Mouse (Mus musculus): ENCODE measurements around the gene Usp46.
"Not testable (repeated sequence)": the region's sequence is repeated elsewhere in the genome, so short reads cannot be mapped to it uniquely, and the experiment has no call there.

Gene Usp46

DNA sequence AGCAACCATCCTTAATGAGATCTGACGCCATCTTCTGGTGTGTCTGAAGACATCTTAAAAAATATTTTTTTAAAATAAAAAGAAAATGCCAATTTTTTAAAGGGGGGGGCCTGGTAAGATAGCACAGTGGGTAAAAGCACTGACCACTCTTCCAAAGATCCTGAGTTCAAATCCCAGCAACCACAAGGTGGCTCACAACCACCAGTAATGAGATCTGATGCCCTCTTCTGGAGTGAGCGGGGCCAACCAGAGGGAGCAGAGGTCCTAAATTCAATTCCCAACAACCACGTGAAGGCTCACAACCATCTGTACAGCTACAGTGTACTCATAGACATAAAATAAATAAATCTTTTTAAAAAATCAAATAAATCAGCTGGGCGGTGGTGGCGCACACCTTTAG is 2.3 kb upstream of the Usp46 start:
- ATAC-seq (ENCODE audit: low TSS enrichment), result not testable (repeated sequence)

DNA sequence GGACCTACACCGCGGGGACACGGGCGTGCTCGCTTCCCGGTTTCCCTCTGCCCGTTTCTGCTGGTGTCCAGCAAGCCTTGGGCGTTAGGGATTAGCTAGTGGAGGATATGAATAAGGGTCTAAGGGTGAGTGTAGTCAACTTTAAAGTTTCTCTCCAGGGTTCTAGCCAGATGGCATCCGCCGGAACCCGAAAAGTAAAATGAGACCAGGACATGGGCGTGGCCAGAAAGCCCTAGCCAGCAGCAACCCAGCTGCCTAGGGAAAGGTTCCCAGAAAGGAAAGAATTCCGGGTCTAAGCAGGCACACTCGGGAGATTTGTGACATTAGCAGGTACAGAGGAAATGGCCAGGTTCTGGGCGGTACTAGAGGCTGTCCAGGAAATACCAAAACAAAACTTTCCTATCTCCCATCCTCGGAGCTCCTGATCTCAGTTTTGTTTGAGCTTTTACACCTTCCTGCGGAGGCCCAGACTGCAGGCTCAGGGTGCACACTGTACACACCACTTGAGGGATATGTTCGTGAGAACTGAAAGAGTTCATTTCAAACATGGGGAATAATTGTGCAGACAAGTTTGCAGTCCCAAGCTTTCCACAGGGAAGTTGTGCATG is 587 bp upstream of the Usp46 start:
- ATAC-seq (ENCODE audit: low TSS enrichment), result peak; percentile 66

DNA sequence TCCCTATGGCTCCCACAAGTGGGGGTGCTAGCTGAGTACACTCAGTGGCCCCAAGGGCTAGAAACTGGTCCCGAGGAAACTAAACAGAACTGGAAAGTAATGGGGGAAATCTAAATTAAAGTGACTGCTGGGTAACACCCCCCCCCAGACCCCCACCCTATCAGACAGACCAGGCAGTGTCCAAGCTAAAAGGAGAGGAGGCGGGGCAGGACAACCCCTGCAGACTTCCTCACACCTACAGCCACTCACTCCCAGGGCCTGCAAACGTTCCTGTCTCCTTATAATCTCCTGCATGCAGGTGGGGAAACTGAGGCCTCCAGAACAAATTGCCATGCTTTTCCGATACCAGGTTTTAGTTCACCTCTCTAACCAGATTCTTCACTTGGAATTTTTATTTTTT is 885 bp downstream of the Usp46 start:
- no peak for ATAC-seq (ENCODE audit: low TSS enrichment)

DNA sequence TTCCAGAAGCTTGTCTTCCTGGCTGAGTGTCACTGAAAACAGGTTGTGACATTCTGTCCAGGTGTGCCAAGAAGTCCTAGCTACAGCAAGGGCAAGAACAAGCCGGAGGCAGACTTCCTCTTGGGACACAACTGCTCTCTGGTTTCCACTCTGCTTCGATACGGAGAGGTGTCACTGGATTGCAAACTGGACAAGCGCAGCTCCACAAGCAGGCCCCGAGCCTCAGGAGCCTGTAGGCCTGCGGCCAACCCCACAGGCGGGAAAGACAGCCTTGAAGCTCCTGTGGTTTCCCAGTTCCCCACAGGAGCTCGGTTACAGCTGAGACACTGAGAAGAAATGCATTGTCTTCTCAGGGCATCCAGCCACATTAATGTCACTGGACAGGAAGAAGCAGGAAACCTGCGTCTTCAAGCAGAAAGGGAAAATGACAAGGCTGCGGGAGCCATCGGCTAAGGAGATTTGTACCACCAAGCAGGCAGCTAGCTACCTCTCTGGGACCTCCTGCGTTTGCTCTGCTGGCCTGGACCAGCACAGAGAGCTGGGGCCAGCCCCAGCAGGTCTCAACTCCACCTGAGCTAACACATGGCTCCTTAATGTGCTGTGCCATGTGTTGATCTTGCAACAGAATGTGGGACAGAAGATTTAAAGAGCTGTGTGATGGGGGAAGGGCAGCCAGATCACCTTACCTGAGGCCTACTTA is 1.7 kb downstream of the Usp46 start:
- ATAC-seq (ENCODE audit: low TSS enrichment), result no peak

DNA sequence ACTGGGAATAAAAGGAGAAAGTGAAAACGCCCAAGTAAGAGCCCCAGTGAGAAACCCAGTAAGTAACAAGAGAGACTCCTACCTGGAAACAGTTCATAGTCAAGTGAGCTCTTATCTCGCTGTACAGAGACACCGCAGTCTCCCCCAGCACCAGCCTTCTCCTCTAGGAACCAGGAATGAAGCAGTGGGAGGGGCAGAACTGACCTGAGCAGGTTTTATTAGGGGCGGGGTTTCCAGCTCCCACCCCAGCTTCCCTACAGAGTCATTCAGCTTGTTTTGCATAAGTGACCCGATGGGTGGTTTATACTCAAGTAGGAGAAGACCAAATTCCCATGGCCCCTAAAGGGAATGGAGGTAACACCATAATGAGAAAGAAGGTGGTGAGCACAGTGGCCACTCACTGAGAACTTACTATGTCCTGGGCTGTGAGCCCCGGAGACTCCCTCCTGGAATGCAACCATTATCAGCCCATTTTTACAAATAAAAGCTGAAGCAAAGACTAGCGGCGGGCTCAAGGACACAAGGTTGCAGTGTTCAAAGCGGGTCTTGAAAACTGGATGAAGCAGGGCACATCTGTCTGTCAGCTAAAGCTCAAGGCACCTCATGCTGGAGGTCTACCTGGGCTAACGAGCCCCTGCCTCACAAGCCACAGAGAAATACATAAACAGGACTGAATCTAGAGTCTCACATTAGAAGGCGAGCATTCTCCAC is 2.5 kb downstream of the Usp46 start:
- no peak for ATAC-seq (ENCODE audit: low TSS enrichment)

DNA sequence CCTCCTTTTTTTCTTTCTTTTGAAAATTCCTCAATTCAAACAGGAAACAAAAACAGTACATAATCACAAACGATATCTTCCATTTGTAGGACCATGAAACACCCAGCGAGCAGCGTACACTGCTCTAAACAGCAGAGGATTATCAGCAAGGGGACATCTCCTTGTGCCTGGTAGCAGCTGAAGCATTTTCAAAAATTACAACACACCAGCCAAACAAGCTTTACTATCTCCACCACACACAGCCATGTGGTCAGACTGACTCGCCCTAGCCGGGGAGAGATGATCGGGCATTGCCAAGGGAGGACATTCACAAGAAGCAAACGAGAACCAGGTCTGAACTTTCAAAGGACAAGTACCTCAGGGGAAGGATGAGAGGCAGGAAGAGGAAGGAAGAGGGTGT is 3.4 kb downstream of the Usp46 start:
- no peak for ATAC-seq (ENCODE audit: low TSS enrichment)

DNA sequence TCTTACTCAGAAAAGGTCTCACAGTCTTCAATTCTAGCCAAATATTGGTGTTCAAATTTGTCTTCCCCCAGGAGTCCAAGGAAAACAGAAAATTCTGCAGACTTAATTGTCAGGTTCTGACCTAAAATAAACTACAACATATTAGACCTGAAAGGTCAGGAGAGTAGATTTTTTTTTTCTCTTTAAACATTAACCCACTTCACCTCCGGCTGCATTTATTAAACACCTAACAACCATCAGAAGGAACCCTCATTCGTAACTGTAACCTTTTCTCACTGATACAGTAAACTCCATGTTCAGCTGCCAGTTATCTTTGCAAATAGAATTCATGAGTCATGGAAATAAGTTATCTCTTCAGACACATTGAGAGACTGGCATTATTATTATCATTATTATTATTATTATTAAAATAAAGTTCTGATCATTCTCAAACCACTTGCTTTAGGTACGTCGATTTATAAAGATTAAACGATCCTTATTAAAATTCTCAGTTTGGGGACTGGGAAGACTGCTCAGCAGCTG is 4.9 kb downstream of the Usp46 start:
- no peak for ATAC-seq (ENCODE audit: low TSS enrichment)

DNA sequence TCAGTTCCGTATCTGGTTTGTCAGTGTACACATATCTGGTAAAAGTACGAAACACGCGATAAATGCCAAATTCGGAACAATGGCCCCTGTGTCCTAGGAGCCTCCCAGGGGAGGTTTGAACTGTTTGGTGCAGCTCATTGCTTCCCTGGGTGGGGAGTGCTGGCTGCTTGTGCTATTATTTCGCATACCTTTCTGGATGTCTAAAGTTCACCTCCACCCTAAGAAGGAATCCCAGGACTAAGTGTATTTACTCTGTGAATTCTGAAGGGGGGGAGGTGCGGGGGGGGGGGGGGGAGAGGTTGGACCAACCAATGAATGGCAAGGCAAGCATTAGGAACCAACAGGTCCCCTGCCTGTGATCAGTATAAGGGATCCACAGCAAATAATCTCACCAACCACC is 6.0 kb downstream of the Usp46 start:
- no peak for ATAC-seq (ENCODE audit: low TSS enrichment)

DNA sequence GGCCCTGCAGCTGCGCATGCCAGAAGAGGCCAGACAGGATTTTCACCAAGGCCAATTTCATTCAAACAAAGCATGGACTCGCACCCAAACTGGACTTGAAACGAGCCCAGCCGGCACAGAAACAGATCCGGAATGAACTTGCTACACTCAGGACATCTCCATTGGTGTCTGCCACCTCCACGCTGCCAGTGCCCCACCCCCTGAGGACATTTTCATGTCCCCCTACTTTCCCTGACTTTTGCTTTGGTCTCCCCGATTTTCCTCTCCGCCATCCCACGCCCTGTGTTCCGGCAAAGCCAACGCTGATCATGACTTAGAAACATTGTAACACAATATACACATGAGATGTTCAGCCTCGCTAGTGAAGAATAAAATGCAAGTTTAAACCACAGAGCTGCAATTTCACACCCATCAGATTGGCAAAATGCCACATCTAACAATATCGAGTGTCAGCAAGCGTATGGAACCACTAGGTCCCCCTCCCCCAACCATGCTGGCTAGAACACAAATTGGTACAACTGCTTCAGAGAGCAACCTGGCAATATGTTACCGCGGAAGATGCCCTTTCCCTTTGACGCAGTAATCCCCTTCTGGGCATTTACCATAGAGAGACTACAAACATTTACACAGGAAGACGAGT is 6.7 kb downstream of the Usp46 start:
- ATAC-seq (ENCODE audit: low TSS enrichment), result peak; percentile 25

DNA sequence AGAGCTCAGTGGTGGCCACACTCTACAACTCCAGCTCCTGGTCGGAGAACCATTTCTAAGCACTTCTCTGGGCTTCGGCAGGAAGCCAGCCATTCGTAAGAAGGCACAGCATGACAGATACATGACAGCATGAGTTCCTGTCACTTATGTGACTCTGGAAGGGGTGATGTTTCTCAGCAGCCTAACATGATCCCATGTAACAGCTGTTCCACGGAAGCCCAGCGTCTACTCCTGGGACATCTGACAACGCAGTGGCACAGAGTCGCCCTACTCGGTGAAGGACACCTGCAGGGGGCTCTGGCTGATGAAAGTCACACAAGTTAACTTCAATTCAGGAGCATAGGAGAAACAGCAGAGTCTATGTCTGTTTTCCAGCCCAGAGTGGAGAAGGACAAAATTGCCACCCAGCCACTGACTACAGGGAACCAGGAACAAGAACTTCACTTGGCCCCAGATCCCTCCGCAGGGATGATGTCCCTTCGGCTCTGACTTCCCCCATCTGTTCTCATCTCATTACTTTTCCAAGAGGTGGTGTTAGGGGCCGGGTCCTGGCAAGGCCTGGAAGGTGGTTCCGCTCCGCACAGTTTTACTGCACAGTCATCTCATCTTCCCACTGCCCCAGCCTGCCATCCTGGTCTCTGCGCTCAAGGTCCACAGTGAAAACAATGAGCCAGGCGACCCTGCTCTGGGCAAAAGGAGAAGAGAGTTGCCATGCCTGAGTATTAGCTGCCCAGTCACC is 15.9 kb downstream of the Usp46 start:
- peak; percentile 7; the same call in 1 of the 2 replicates for ATAC-seq (ENCODE audit: low TSS enrichment)

DNA sequence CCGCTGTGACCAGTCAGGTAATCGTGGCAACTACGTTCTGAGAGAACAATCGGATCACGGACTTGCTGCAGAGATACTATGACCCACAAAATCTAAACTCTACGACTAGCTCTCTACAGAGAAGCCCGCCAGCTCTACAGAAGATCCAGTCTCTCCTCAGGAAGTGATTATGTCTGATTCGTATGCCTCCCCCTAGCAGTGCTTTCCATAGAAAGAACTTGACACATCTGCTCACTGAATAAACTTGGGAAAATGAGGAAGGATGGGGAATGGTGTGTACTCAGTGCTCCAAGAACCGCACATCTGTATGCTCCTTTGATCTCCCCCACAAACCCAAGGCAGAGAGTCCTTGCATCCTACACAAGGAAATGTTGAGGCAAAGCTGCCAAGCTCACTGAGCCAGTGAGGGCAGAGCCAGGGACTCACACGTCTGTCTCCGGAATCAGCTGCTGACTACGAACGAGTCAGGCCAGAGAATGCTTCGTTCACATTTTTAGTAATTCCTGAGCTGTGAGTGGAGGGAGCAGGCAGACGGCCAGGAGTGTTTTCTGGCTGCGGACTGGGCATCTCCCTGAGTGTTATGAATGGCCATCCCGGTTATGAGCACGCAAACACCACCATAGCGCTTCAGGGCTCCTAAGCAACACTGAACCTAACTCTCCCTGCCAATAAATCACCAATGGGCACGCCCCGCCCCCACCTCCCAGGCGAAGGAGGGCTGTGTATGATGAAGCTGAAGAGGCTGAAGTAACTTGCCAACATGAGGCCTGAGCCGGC is 16.6 kb downstream of the Usp46 start:
- peak; percentile 83 for ATAC-seq (ENCODE audit: low TSS enrichment)

DNA sequence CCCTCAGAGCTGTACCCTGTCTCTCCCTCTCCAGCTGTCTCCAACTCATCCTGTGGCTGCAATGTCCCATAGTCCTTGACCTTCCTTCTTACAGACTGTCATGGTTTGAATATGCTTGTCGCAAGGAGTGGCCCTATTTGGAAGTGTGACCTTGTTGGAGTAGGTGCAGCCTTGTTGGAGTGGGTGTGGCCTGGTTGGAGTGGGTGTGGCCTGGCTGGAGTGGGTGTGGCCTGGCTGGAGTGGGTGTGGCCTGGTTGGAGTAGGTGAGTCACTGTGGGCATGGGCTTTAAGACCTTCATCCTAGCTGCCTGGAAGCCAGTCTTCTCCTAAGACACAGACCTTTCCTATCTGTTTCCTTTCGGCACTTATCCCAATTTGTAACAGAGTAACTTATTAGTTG is 17.3 kb downstream of the Usp46 start:
- ATAC-seq (ENCODE audit: low TSS enrichment), result no peak

DNA sequence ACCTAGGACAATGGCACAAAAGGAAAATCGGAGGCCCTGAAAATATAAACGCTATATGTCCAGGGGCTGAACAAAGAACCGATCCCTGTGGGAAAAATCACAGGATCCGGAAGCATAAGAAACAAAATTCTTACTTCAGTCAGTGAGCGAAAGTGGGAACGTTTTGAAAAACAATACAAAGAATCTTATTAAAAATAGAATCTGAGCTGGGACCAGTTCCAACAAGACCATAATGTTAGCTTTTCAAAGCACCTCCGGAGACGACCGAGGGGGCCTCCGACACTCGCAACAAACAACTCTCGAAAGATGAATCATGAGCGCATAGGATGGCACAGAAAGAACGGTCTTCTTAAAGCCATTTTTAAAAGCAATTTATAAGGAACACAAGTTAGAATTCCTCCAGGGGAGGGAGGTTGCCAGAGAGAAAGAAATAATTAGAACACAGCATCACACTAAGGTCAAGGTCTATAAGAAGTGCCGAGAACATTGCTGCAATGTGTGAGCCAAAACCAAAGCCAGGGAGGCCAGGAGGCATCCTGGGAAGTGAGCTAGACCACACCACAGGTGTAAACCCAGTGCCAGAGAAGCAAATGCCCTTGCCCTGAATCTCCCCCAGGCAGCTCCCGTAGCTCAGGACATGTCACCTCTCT is 19.3 kb downstream of the Usp46 start:
- no peak for ATAC-seq (ENCODE audit: low TSS enrichment)

DNA sequence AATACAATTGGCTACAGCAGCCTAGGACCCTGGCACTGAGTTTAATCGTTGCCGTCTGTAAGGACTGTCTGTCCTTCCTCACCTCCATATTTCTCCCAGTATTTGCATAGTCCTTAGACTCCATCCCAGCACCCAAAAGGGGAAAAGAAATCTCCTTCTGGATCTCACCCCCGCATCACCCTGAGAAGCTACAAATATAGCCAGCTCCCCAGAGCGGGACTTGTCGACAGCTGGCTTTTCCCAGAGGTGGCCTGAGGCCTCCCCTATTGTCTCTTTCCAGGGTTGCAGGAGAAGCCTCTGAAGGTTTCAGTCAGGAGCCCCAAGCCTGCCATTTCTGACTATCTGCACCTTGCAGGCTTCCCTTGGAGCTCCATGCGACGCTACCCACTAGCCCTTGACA is 23.6 kb downstream of the Usp46 start:
- peak; percentile 45 for ATAC-seq (ENCODE audit: low TSS enrichment)

DNA sequence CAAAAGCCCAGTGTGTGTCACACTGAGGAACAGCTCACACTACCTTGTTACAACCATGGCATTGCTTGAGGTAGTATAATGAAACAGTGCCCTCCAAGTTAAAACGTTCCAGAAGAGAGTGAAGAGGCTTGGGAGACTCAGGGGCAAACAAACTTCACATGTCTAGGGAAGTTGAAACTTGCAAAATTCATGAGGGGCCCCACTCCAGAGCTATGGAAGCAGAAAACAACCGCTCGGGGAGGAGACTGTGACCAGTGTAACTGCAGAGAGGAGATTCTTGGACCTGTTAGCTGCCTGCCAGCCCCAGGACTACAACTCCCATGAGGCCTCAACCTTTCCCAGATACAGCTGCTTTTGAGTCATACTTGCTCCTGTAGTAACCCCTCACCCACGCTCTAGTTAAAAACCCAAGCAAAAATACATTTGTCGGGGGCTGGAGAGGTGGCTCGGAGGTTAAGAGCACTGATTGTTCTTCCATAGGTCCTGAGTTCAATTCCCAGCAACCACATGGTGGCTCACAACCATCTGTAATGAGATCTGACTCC is 25.4 kb downstream of the Usp46 start:
- ATAC-seq (ENCODE audit: low TSS enrichment), result no peak

DNA sequence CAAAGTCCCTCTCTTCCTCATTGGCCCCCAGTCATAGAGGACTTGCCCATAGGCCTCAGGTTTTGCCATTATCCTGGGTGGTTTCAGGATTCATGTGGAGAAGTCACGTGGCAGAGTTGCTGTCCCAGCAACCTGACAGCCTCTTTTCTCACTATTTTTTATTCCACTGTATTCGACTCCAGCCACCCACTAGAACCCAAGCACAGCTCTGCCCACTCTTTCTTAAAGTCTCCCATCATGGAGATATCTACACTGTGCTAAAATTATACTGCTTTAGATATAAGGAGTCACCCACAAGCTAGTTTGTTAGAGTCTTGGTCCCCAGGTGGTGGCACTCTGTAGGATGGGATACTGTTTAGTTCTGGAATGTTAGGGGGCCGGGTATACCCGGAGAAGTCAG is 27.7 kb downstream of the Usp46 start:
- ATAC-seq (ENCODE audit: low TSS enrichment), result peak; percentile 85

DNA sequence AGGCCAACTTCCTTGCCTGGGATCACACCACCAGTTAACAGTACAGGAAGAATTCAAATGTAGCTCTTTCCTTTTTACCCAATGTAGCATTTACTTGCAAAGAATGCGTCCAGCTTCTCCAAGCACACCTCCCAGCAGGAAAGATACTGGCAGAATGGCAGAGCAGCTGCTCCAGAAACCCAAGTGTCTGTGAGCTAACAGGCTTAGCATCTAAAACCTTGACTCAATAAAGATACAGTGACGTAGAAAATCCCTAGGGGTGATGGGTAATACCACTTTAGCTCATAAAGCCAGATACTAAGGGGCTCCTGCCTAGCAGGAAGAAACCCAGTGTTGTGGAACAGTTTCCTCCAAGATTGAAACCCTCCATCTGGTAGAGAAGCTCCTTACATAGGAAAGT is 32.8 kb downstream of the Usp46 start:
- peak; percentile 60 for ATAC-seq (ENCODE audit: low TSS enrichment)

DNA sequence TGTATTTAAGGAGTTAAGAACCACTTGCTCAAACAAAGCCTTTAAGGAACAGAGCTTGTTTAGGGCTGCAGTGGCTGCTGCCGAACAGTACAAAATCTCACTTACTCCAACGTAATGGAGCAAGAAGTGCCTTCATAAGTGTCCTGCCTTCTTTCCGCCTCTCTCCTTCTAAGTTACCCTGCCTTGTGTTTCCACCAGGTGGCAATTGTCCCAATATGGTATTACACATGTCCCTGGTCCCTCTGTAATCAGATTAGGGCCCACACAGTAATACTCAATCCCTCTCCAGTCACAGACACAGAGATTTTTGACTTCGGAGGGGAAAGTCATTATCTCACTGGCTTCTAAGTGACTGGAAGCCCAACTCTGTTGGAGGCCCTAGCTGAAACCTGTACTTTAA is 34.1 kb downstream of the Usp46 start:
- peak; percentile 48 for ATAC-seq (ENCODE audit: low TSS enrichment)

DNA sequence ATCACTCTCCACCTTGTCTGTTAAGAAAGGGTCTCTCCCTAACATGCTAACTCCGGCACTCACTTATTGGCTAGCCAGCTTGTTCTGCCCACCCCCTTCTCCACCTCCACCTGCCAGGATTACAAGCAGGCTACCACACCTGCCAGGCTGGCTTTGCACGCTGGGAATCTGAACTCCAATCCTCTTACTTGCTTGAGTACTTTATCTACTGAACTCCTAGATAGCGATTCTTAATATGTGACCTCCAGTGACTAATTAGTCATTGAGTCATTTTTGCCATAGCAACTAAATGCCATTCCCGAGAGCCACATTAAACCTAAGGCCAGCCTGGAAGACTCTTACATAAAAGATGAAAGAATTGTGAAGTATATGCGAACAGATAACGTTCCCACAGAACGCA is 38.4 kb downstream of the Usp46 start:
- ATAC-seq (ENCODE audit: low TSS enrichment), result no peak
